Comparison of ENCODE assay signal across 9 mouse cellular contexts in the genomic region with DNA sequence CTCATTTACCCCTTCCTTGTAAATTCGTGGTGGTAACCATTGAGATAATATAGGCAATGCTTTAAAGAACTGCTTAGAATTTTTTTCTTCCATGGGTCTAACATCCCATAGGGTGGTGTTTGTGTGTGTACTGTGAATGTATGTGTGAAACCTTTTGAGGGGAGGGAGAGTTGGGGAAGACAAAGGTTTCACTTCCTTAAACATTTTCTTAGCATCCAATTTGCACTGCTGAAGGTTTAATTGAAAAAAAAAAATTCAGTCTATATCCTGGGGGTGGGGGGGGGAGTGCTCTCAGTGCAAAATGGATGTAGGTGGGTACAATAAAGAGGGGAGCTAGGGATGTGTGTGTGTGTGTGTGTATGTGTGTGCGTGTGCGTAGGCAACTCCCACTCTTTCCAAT. TPM values are rescaled to one million over a fixed set of nuclear protein-coding genes. Genes with fewer than 3 reads are reported as not detected.
DNase-seq lines count a peak whose midpoint lies in the region; ATAC-seq and TF ChIP-seq lines count a peak whose summit lies in the region.
"Had no signal": no experiment of that assay in that cellular context is flagged by ENCODE, and none has a peak within 500 bp of the region (broad histone marks: within the 10 kb centered on the region; RNA-seq: fewer than 3 reads in every experiment).

No protein-coding gene starts in this region.

- H3K27me3 ChIP-seq in heart, embryonic 14.5 days (ENCODE audit: control insufficient read depth, insufficient read depth, low read length): no peaks in the 10 kb centered on the region
- H3K27me3 ChIP-seq in hindbrain, embryonic 11.5 days (ENCODE audit: control insufficient read depth, insufficient read depth, low read length): peaks cover 2% of the 10 kb centered on the region; the same call in 1 of the 2 replicates
- no peaks in the 10 kb centered on the region for H3K27me3 ChIP-seq in midbrain, embryonic 11.5 days (ENCODE audit: control insufficient read depth, insufficient read depth, low read length)

- TF ChIP-seq POLR2A in bone marrow, adult 2 months (IDR thresholded peaks at IDR 0.05; ENCODE audit: borderline replicate concordance, control insufficient read depth, low read depth, low read length): no peak

- H3K4me2 ChIP-seq in heart, embryonic 14.5 days (ENCODE audit: low read length): peak overlapping the region; percentile 73
- H3K4me2 ChIP-seq in hindbrain, embryonic 11.5 days (replicated peaks; ENCODE audit: low read depth, low read length): peak overlapping the region; percentile 71; the same call in 1 of the 2 replicates
- H3K4me2 ChIP-seq in midbrain, embryonic 11.5 days: peak overlapping the region; percentile 80

- peak overlapping the region; percentile 95; the same call in 1 of the 2 replicates for H3K9ac ChIP-seq in heart, embryonic 14.5 days (ENCODE audit: low read length)
- peak overlapping the region; percentile 98; the same call in 1 of the 2 replicates for H3K9ac ChIP-seq in hindbrain, embryonic 11.5 days (ENCODE audit: low read depth, low read length)
- no peak overlapping the region for H3K9ac ChIP-seq in midbrain, embryonic 11.5 days (ENCODE audit: low read length)

- 20% methylated on average over 3 of the region's 3 CpGs for WGBS in heart, embryonic 14.5 days
- WGBS in bone marrow, adult 2 months: 5% methylated on average over 3 of the region's 3 CpGs
- WGBS in hindbrain, embryonic 11.5 days: 13% methylated on average over 3 of the region's 3 CpGs
- WGBS in midbrain, embryonic 11.5 days: 9% methylated on average over 3 of the region's 3 CpGs

- ATAC-seq in heart, embryonic 14.5 days (ENCODE audit: insufficient number of reproducible peaks, insufficient read depth, low FRiP score, low read depth): no peak
- no peak for ATAC-seq in hindbrain, embryonic 11.5 days (ENCODE audit: low FRiP score)
- no peak for ATAC-seq in midbrain, embryonic 11.5 days (ENCODE audit: low FRiP score)

- peak overlapping the region; percentile 25 to 68; a peak in 2 of 4 replicates for H3K4me3 ChIP-seq in heart, embryonic 14.5 days (ENCODE audit: control insufficient read depth in 1 of 2, insufficient read depth in 1 of 2, low read depth in 1 of 2, low read length in 2 of 2)
- peak overlapping the region; percentile 42 for H3K4me3 ChIP-seq in bone marrow, adult 2 months (replicated peaks; ENCODE audit: control insufficient read depth, low read depth, low read length)
- no peak overlapping the region; the same call in 1 of the 2 replicates for H3K4me3 ChIP-seq in hindbrain, embryonic 11.5 days (ENCODE audit: low read depth, low read length)
- H3K4me3 ChIP-seq in midbrain, embryonic 11.5 days (ENCODE audit: low read depth, low read length): peak overlapping the region; percentile 66

- H3K9me3 ChIP-seq in heart, embryonic 14.5 days (ENCODE audit: control insufficient read depth, low read length): no peaks in the 10 kb centered on the region
- no peaks in the 10 kb centered on the region for H3K9me3 ChIP-seq in hindbrain, embryonic 11.5 days (ENCODE audit: control insufficient read depth, low read length)
- no peaks in the 10 kb centered on the region for H3K9me3 ChIP-seq in midbrain, embryonic 11.5 days (ENCODE audit: control insufficient read depth, low read length)
- H3K9me3 ChIP-seq: G1E had no signal

- H3K27ac ChIP-seq in heart, embryonic 14.5 days (replicated peaks in 1 of 2; ENCODE audit: control insufficient read depth in 1 of 2, insufficient read depth in 1 of 2, low read depth in 2 of 2, low read length in 2 of 2): peak overlapping the region in 1 of 2 experiments; percentile 93; a peak in 2 of 4 replicates
- H3K27ac ChIP-seq in bone marrow, adult 2 months (ENCODE audit: control insufficient read depth, insufficient read depth, low read depth, low read length, poor library complexity): peak overlapping the region; percentile 87
- H3K27ac ChIP-seq in hindbrain, embryonic 11.5 days (ENCODE audit: low read depth, low read length): 0 out of 2 replicates have a peak overlapping the region, but pooled peaks have one; percentile 96
- no peak overlapping the region for H3K27ac ChIP-seq in midbrain, embryonic 11.5 days (ENCODE audit: low read depth, low read length)

- peaks cover 31 to 55% of the 10 kb centered on the region in 2 experiments for H3K4me1 ChIP-seq in heart, embryonic 14.5 days (ENCODE audit: control insufficient read depth in 2 of 2, insufficient read depth in 2 of 2, low read length in 2 of 2)
- peaks cover 3% of the 10 kb centered on the region for H3K4me1 ChIP-seq in bone marrow, adult 2 months (ENCODE audit: control insufficient read depth, insufficient read depth, low read length)
- peaks cover 33% of the 10 kb centered on the region for H3K4me1 ChIP-seq in hindbrain, embryonic 11.5 days (replicated peaks; ENCODE audit: control insufficient read depth, insufficient read depth, low read length)
- H3K4me1 ChIP-seq in midbrain, embryonic 11.5 days (ENCODE audit: control insufficient read depth, insufficient read depth, low read length): peaks cover 49% of the 10 kb centered on the region

- intact Hi-C loops in heart, postnatal 25 days (cut with DNase I): no loop called here

- no peaks in the 10 kb centered on the region for H3K36me3 ChIP-seq in heart, embryonic 14.5 days (ENCODE audit: control insufficient read depth, insufficient read depth, low read length)
- no peaks in the 10 kb centered on the region for H3K36me3 ChIP-seq in hindbrain, embryonic 11.5 days (ENCODE audit: control insufficient read depth, insufficient read depth, low read length)
- H3K36me3 ChIP-seq in midbrain, embryonic 11.5 days (ENCODE audit: control insufficient read depth, insufficient read depth, low read length): no peaks in the 10 kb centered on the region
- H3K36me3 ChIP-seq: G1E had no signal

- TF ChIP-seq CTCF in bone marrow, adult 2 months (IDR thresholded peaks at IDR 0.05; ENCODE audit: control insufficient read depth, insufficient read depth, low read length): no peak

- DNase-seq in heart, postnatal 25 days (ENCODE audit: low spot score): no peak
- no peak for DNase-seq in hindbrain, embryonic 11.5 days (ENCODE audit: low spot score)
- DNase-seq in midbrain, embryonic 11.5 days (ENCODE audit: low spot score, missing footprints): no peak
- DNase-seq in layer of hippocampus, adult 18-20 months (ENCODE audit: low spot score in 2 of 2): no peak
- DNase-seq in layer of hippocampus, postnatal 36 days: no peak
- no peak for DNase-seq in kidney, adult 9 months

RNA-seq across cellular contexts. Expression of gene Bcl9l, which starts 0.5 kb away (rescaled TPM):
- 12.1 and 12.5 TPM in 2 replicates for polyA plus RNA-seq in heart, embryonic 14.5 days (2014; fragmentation: Nextera tagmentation; extraction: Ambion mirVana)
- 10 to 100 TPM; 44.9 to 57.6 TPM for total RNA-seq in heart, postnatal 25 days (2021)
- 9.0 and 15.6 TPM in 2 replicates for polyA plus RNA-seq in bone marrow, adult 2 months (2011; ENCODE audit: insufficient read depth, insufficient read length, low replicate concordance, missing spikeins)
- 8.6 and 10.1 TPM in 2 replicates for polyA plus RNA-seq in hindbrain, embryonic 11.5 days (2014; fragmentation: Nextera tagmentation; extraction: Ambion mirVana)
- polyA plus RNA-seq in midbrain, embryonic 11.5 days (2014; fragmentation: Nextera tagmentation; extraction: Ambion mirVana): 5.6 and 6.4 TPM in 2 replicates
- 10 to 100 TPM; 64.0 to 72.3 TPM for total RNA-seq in layer of hippocampus, adult 18-20 months (2021)
- total RNA-seq in layer of hippocampus, postnatal 36 days (2021): 10 to 100 TPM; 70.9 to 75.7 TPM

RNA-seq across cellular contexts. Expression of gene Upk2, which starts 27.3 kb away (rescaled TPM):
- not detected in 2 replicates for polyA plus RNA-seq in heart, embryonic 14.5 days (2014; fragmentation: Nextera tagmentation; extraction: Ambion mirVana)
- total RNA-seq in heart, postnatal 25 days (2021): not detected
- polyA plus RNA-seq in bone marrow, adult 2 months (2011; ENCODE audit: insufficient read depth, insufficient read length, low replicate concordance, missing spikeins): not detected in 2 replicates
- 0.83 TPM in 1 of 2 replicates, not detected in the other for polyA plus RNA-seq in hindbrain, embryonic 11.5 days (2014; fragmentation: Nextera tagmentation; extraction: Ambion mirVana)
- polyA plus RNA-seq in midbrain, embryonic 11.5 days (2014; fragmentation: Nextera tagmentation; extraction: Ambion mirVana): not detected in 2 replicates
- not detected for total RNA-seq in layer of hippocampus, adult 18-20 months (2021)
- total RNA-seq in layer of hippocampus, postnatal 36 days (2021): not detected
- total RNA-seq: G1E had no signal
- polyA plus RNA-seq: G1E had no signal

RNA-seq across cellular contexts. Expression of gene Foxr1, which starts 41.2 kb away (rescaled TPM):
- polyA plus RNA-seq in heart, embryonic 14.5 days (2014; fragmentation: Nextera tagmentation; extraction: Ambion mirVana): not detected in 2 replicates
- not detected for total RNA-seq in heart, postnatal 25 days (2021)
- not detected in 2 replicates for polyA plus RNA-seq in bone marrow, adult 2 months (2011; ENCODE audit: insufficient read depth, insufficient read length, low replicate concordance, missing spikeins)
- not detected in 2 replicates for polyA plus RNA-seq in hindbrain, embryonic 11.5 days (2014; fragmentation: Nextera tagmentation; extraction: Ambion mirVana)
- not detected in 2 replicates for polyA plus RNA-seq in midbrain, embryonic 11.5 days (2014; fragmentation: Nextera tagmentation; extraction: Ambion mirVana)
- not detected for total RNA-seq in layer of hippocampus, adult 18-20 months (2021)
- not detected for total RNA-seq in layer of hippocampus, postnatal 36 days (2021)
- polyA plus RNA-seq: G1E had no signal
